Mouse (Mus musculus) T-helper 17 cell (primary cell): ENCODE data around the gene Vmn1r72.
"Not testable (repeated sequence)": the region's sequence is repeated elsewhere in the genome, so short reads cannot be mapped to it uniquely, and the experiment has no call there.

Source experiments
- in situ Hi-C, 2 experiments: fragments of 300-600 bp; cut with MboI, MseI; formaldehyde crosslinking; loops; 1 replicate in 1 of 2; 2 replicates in 1 of 2; pipeline ENCODE4 v1.15.1; 2025; ENCODE audit warnings: high pct_unique_total_duplicates in 2 of 2

Gene Vmn1r72

DNA sequence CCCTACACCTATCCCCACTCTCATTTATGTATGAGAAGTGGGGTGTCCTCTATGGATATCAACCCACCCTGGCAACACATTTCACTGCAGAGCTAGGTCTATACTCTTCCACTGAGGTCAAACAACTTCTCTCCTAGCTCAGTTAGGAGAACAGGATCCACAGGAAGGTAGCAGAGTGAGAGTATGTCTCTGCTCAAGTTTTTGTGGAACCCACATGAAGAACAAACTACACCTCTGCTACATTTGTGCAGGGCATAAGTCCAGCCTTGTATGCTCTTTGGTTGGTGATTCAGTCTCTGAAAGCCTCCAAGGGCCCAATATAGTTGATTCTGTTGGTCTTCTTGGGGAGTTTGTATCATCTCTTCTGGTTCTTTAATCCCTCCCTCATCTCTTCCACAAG lies at the start of gene Vmn1r72:
Gene Vmn1r72 (minus strand): TSS at position 101 of the 400 bp plus-strand sequence.
- in situ Hi-C loops, result not testable (repeated sequence)

GRCm38 (mm10) chr7:11617082-11617481 lies 62.9 kb downstream of the Vmn1r72 start:
- in situ Hi-C loops, result loop anchor here in 1 of 2 experiments (10.0 kb wide), 3 partner anchors 102 to 822 kb away; partner anchors contain the start of gene Zscan4-ps2
